Mouse (Mus musculus) hindbrain, embryonic 13.5 days (tissue): ENCODE results near the gene Tha1. TPM values are rescaled to one million over a fixed set of nuclear protein-coding genes. Genes with fewer than 3 reads are reported as not detected.

Experiments
- ATAC-seq: fragments of 200-750 bp; cut with Nextera tagmentation; 2 replicates; pipeline ENCODE4 v1.8.0; 2017; ENCODE audit warnings: moderate TSS enrichment; ENCODE audit not compliant: low FRiP score
- H3K27ac ChIP-seq: fragments of 300-500 bp; sonication (generic); 2 replicates; pipeline ENCODE4 v1.5.1; 2015; ENCODE audit warnings: inconsistent platforms, mild to moderate bottlenecking, moderate library complexity
- H3K27me3 ChIP-seq: fragments of 300-500 bp; sonication (generic); 2 replicates; pipeline ENCODE4 v1.6.1; 2015; ENCODE audit warnings: mild to moderate bottlenecking, inconsistent platforms
- H3K36me3 ChIP-seq: fragments of 300-500 bp; sonication (generic); 2 replicates; pipeline ENCODE4 v1.6.1; 2015; ENCODE audit warnings: mild to moderate bottlenecking, inconsistent platforms
- H3K4me1 ChIP-seq: fragments of 300-500 bp; sonication (generic); replicated peaks from 2 replicates; pipeline ENCODE4 v1.6.1; 2015; ENCODE audit warnings: inconsistent platforms
- H3K4me2 ChIP-seq: fragments of 300-500 bp; sonication (generic); 2 replicates; pipeline ENCODE4 v1.6.1; 2015; ENCODE audit warnings: inconsistent platforms, mild to moderate bottlenecking, moderate library complexity
- H3K4me3 ChIP-seq: fragments of 300-500 bp; sonication (generic); 2 replicates; pipeline ENCODE4 v1.5.1; 2015; ENCODE audit warnings: mild to moderate bottlenecking, inconsistent platforms
- H3K9ac ChIP-seq: fragments of 300-500 bp; sonication (generic); 2 replicates; pipeline ENCODE4 v1.6.1; 2015; ENCODE audit warnings: mild to moderate bottlenecking, inconsistent platforms
- H3K9me3 ChIP-seq: fragments of 300-500 bp; sonication (generic); 2 replicates; pipeline ENCODE4 v1.6.1; 2016; ENCODE audit warnings: inconsistent platforms
- WGBS: fragments of 180-500 bp; shearing (Covaris S2); methylation state at CpG from one replicate; pipeline ENCODE4 v1.1.7; 2015; 5-methylcytosine and 5-hydroxymethylcytosine counted together
- polyA plus RNA-seq: library from polyadenylated mRNA; unstranded; fragments of >200 nt; fragmentation: Nextera tagmentation; extraction: Ambion mirVana; gene quantifications from 2 replicates; pipeline ENCODE4 v1.2.1, GENCODE M21; 2015

Gene Tha1
- polyA plus RNA-seq, 1 experiment from 2014 or later = 3.2 TPM

GRCm38 (mm10) chr11:117879676-117880075 is 6.4 kb upstream of the Tha1 start:
- Histone ChIP-seq H3K4me2 (no peak overlapping the region), H3K4me3 (no peak overlapping the region), H3K9ac (no peak overlapping the region), H3K36me3 (no peaks in the 10 kb centered on the region), H3K9me3 (no peaks in the 10 kb centered on the region), H3K27me3 (peaks cover 32% of the 10 kb centered on the region), H3K4me1 (peaks cover 35% of the 10 kb centered on the region), H3K27ac (no peak overlapping the region)
- WGBS = 91% methylated on average over 6 of the region's 6 CpGs
- no peak for ATAC-seq

DNA sequence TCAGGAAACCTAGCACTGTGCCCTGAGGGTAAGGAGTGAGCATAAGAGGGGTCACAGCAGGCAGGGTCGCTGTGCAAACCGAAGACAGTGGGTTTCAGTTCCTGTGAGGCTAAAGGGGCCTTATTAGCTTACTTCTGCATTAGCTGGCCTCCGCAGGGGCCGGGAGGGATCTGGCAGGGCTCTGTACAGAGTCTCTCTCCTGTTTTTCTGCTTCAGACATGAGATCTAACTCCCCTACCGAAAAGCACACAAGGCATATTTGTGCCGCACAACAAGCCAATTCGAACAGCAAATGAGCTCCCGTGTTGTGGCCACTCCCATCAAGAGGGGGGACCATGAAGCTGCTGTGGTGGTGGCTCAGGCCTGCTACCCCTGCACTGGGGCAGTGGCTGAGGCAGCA is 5.6 kb upstream of the Tha1 start:
- Histone ChIP-seq H3K27me3 (peaks cover 25% of the 10 kb centered on the region), H3K9ac (peak overlapping the region; percentile 39; the same call in 1 of the 2 replicates), H3K4me2 (peak overlapping the region; percentile 40), H3K27ac (peak overlapping the region; percentile 67), H3K36me3 (no peaks in the 10 kb centered on the region), H3K9me3 (no peaks in the 10 kb centered on the region), H3K4me1 (peaks cover 35% of the 10 kb centered on the region), H3K4me3 (no peak overlapping the region)
- peak; percentile 22; the same call in 1 of the 2 replicates for ATAC-seq
- WGBS = 30% methylated on average over 8 of the region's 8 CpGs

GRCm38 (mm10) chr11:117877917-117878745 is 4.8 kb upstream of the Tha1 start:
- H3K27me3 ChIP-seq = peaks cover 25% of the 10 kb centered on the region; the same call in 1 of the 2 replicates
- H3K9ac ChIP-seq = peak overlapping the region; percentile 39; the same call in 1 of the 2 replicates
- peak overlapping the region; percentile 67 for H3K27ac ChIP-seq
- H3K4me3 ChIP-seq = no peak overlapping the region
- H3K9me3 ChIP-seq = no peaks in the 10 kb centered on the region
- 21% methylated on average over 13 of the region's 13 CpGs for WGBS
- H3K4me1 ChIP-seq = peaks cover 39% of the 10 kb centered on the region
- H3K4me2 ChIP-seq = peak overlapping the region; percentile 40
- peak; percentile 67 for ATAC-seq
- H3K36me3 ChIP-seq = no peaks in the 10 kb centered on the region

DNA sequence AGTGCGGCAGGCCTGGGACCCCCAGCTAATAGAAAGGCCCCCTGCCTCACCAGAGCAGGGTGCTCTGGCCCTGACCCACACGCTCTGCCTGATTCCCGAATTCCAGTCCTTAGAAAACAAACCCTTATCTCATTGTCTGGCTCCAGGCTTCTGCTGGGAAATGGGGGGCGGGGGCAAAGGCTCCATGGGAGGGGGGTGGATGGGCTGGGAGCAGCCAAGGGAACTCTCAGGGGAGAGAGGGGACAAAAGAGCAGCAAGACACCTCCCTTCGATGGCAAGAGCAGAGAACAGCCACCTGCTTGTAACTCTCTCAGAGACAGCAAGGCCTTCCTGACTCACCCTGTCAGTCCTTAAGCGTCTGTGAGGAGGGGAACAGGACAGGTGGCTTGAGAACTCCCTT is 2.4 kb upstream of the Tha1 start:
- WGBS = 23% methylated on average over 6 of the region's 6 CpGs
- Histone ChIP-seq H3K4me2 (no peak overlapping the region), H3K4me1 (peaks cover 36% of the 10 kb centered on the region), H3K27me3 (peaks cover 16% of the 10 kb centered on the region; the same call in 1 of the 2 replicates), H3K36me3 (no peaks in the 10 kb centered on the region), H3K9ac (0 out of 2 replicates have a peak overlapping the region, but pooled peaks have one; percentile 39), H3K9me3 (no peaks in the 10 kb centered on the region), H3K27ac (no peak overlapping the region), H3K4me3 (no peak overlapping the region)
- no peak for ATAC-seq

DNA sequence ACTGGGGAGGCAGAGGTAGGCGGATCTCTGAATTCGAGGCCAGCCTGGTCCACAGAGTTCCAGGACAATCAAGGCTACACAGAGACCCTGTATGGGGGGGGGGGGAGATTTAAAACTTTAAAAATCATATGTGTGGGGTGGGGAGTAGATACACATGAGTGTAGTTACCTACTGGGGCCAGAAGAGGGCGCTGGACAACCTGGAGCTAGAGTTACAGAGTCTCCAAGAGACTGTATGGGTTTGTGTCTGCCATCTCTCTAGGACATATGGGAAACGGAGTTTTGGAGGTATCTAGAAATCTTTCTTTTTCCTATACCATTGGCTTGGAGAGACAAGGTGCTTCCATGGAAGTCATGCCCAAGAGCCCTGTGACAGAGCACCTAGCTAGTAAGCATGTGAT is 1.1 kb upstream of the Tha1 start:
- 67% methylated on average over 4 of the region's 4 CpGs for WGBS
- Histone ChIP-seq H3K4me2 (no peak overlapping the region), H3K9ac (no peak overlapping the region), H3K27ac (no peak overlapping the region), H3K4me3 (no peak overlapping the region), H3K4me1 (peaks cover 40% of the 10 kb centered on the region), H3K9me3 (no peaks in the 10 kb centered on the region), H3K36me3 (no peaks in the 10 kb centered on the region), H3K27me3 (0 out of 2 replicates have a peak, but pooled peaks cover 16% of the 10 kb centered on the region)
- ATAC-seq = no peak

DNA sequence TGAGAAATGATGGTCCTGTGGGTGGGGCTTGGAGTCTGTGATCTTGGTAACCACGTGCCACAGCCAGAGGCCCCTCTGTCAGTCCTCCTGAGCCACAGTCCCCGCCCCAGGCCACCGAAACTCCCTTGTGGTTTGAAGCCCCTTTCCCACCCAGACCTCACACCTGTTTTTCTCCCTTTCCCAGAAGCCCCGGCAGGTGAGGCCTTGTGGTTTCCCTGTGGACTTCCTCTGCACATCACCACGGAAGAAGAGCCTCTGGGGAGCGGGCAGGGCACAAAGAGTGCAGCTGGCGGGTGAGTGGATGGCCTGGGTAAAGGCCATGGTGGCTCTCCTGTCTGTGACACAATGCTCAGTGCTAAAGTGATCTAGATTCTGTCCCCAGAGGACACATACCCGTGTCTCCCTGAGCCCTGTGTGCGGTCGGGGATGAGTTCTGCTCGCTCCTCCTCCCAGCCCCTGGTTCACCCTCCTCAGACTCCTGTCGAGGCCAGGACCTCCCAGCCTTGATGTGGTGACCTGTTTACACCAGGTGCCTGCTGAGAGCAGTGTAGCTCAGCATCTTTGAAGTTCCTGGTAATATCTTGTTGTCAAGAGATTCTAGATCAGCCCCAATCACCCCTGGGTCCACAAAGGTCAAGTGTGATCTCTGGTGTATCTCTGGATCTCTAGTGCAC is 1.2 kb downstream of the Tha1 start:
- ATAC-seq = no peak
- peak overlapping the region; percentile 88; the same call in 1 of the 2 replicates for H3K9ac ChIP-seq
- 0 out of 2 replicates have a peak, but pooled peaks cover 16% of the 10 kb centered on the region for H3K27me3 ChIP-seq
- H3K27ac ChIP-seq = no peak overlapping the region
- H3K4me2 ChIP-seq = peak overlapping the region; percentile 95
- no peaks in the 10 kb centered on the region for H3K9me3 ChIP-seq
- 63% methylated on average over 12 of the region's 12 CpGs for WGBS
- peaks cover 27% of the 10 kb centered on the region for H3K4me1 ChIP-seq
- H3K4me3 ChIP-seq = peak overlapping the region; percentile 72; the same call in 1 of the 2 replicates
- H3K36me3 ChIP-seq = no peaks in the 10 kb centered on the region

DNA sequence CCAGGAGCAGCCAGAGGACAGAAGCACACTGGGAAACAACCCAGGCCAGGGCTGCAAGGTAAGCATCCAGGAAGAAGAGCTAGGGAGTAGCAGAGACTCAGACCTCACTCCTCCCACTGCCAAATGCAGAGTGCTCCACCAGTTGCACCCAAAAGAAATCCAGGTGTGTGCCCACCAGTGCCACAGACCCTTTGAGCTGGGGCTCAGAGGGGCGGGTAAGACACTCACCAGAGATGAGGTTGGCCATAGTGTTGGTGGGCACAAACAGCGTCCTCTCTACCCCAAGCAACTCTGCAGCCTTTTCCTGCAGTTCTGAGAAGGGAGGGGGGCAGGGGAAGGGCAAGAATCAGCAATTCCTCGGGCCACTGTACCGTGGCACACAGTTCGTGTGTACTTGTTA is 1.9 kb downstream of the Tha1 start:
- WGBS = 75% methylated on average over 5 of the region's 5 CpGs
- no peak overlapping the region; the same call in 1 of the 2 replicates for H3K9ac ChIP-seq
- no peak for ATAC-seq

DNA sequence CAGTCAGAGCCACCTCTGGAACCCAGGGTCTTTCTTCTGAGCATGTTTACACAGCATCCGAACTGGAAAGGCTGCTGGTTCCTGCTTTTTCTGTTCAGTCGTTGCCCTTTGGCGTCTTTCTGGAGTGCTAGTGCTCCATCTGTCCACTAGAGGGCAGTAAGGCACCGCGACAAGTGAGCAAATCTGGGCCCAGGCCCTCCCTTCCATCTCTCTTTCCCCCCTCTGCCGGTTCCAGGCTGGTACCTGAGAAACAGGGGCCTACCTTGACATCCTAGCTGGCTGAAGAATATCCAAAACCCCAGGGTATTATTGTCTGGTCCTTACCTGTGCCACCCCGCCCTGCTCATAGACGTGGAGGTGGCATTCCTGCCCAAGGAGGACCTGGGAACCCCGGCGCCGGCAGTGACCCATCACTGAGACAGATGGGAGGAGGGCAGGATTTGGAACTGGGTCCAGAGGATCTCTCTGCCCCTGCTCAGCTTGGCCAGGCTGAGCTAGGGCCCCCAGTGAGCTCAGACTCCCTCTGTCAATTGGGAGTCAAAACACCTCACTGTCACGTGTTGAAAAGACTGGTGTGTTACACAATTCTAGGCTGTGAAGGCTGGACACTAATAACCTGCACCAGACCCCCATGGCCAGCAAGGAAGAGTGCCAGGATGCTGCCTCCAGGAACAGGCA is 2.5 kb downstream of the Tha1 start:
- no peak for ATAC-seq
- 0 out of 2 replicates have a peak, but pooled peaks cover 14% of the 10 kb centered on the region for H3K27me3 ChIP-seq
- 0 out of 2 replicates have a peak overlapping the region, but pooled peaks have one; percentile 10 for H3K4me2 ChIP-seq
- no peaks in the 10 kb centered on the region for H3K9me3 ChIP-seq
- H3K4me1 ChIP-seq = peaks cover 37% of the 10 kb centered on the region
- peak overlapping the region; percentile 43; the same call in 1 of the 2 replicates for H3K9ac ChIP-seq
- no peaks in the 10 kb centered on the region for H3K36me3 ChIP-seq
- no peak overlapping the region for H3K27ac ChIP-seq
- WGBS = 36% methylated on average over 12 of the region's 12 CpGs
- no peak overlapping the region for H3K4me3 ChIP-seq

More for the DNA sequence above, 1.9 kb downstream of the Tha1 start:
- H3K36me3 ChIP-seq = no peaks in the 10 kb centered on the region
- no peak overlapping the region for H3K4me3 ChIP-seq
- peaks cover 34% of the 10 kb centered on the region for H3K4me1 ChIP-seq
- no peak overlapping the region for H3K4me2 ChIP-seq
- no peak overlapping the region for H3K27ac ChIP-seq
- H3K27me3 ChIP-seq = 0 out of 2 replicates have a peak, but pooled peaks cover 16% of the 10 kb centered on the region
- no peaks in the 10 kb centered on the region for H3K9me3 ChIP-seq

GRCm38 (mm10) chr11:117865988-117866387 is 7.3 kb downstream of the Tha1 start:
- Histone ChIP-seq H3K9me3 (no peaks in the 10 kb centered on the region), H3K4me1 (peaks cover 35% of the 10 kb centered on the region), H3K27ac (peak overlapping the region; percentile 62), H3K9ac (peak overlapping the region; percentile 60; the same call in 1 of the 2 replicates), H3K4me3 (no peak overlapping the region), H3K27me3 (peaks cover 23% of the 10 kb centered on the region), H3K4me2 (no peak overlapping the region), H3K36me3 (no peaks in the 10 kb centered on the region)
- 0 out of 2 replicates have a peak, but pooled peaks have one; percentile 41 for ATAC-seq
- 12% methylated on average over 6 of the region's 6 CpGs for WGBS

GRCm38 (mm10) chr11:117864805-117865204 is 8.5 kb downstream of the Tha1 start:
- no peak overlapping the region for H3K27ac ChIP-seq
- H3K36me3 ChIP-seq = no peaks in the 10 kb centered on the region
- H3K4me3 ChIP-seq = no peak overlapping the region
- H3K4me1 ChIP-seq = peaks cover 41% of the 10 kb centered on the region
- H3K27me3 ChIP-seq = peaks cover 35% of the 10 kb centered on the region
- no peak overlapping the region for H3K4me2 ChIP-seq
- ATAC-seq = no peak
- 72% methylated on average over 2 of the region's 2 CpGs for WGBS
- H3K9me3 ChIP-seq = no peaks in the 10 kb centered on the region
- H3K9ac ChIP-seq = peak overlapping the region; percentile 2; the same call in 1 of the 2 replicates

- Histone ChIP-seq H3K36me3 (no peaks in the 10 kb centered on the region), H3K9ac (no peak overlapping the region), H3K4me1 (peaks cover 42% of the 10 kb centered on the region), H3K4me2 (no peak overlapping the region), H3K4me3 (no peak overlapping the region), H3K27me3 (peaks cover 47% of the 10 kb centered on the region), H3K9me3 (no peaks in the 10 kb centered on the region), H3K27ac (no peak overlapping the region)
- no peak for ATAC-seq
- 41% methylated on average over 11 of the region's 11 CpGs for WGBS
Measured at GRCm38 (mm10) chr11:117863174-117863856, 10.0 kb downstream of the Tha1 start.
